Mouse (Mus musculus) limb, embryonic 13.5 days (tissue): Measurements from ENCODE around the gene Tpsg1. TPM values are rescaled to one million over a fixed set of nuclear protein-coding genes. Genes with fewer than 3 reads are reported as not detected.

Experiments
- polyA plus RNA-seq: library from polyadenylated mRNA; unstranded; fragments of >200 nt; fragmentation: Nextera tagmentation; extraction: Ambion mirVana; gene quantifications from 2 replicates; pipeline ENCODE4 v1.2.1, GENCODE M21; 2015

Gene Tpsg1
- polyA plus RNA-seq, 1 experiment from 2014 or later: 1.8 TPM

Other genes with a start within 250 kb of the Tpsg1 start
- gene Ptx4, start 248.5 kb upstream of the Tpsg1 start, polyA plus RNA-seq: 1.3 and 1.7 TPM in 2 replicates
- 26.5 and 27.2 TPM in 2 replicates for gene Clcn7, start 235.9 kb upstream of the Tpsg1 start, polyA plus RNA-seq
- not detected in 2 replicates for gene Ccdc154, start 206.8 kb upstream of the Tpsg1 start, polyA plus RNA-seq
- not detected in 2 replicates for gene Gm38655, start 193.8 kb upstream of the Tpsg1 start, polyA plus RNA-seq
- gene BC003965, start 184.7 kb upstream of the Tpsg1 start, polyA plus RNA-seq: 34.2 and 34.5 TPM in 2 replicates
- gene Unkl, start 180.9 kb upstream of the Tpsg1 start, polyA plus RNA-seq: 9.7 and 11.4 TPM in 2 replicates
- gene Gnptg, start 129.1 kb upstream of the Tpsg1 start, polyA plus RNA-seq: 34.9 and 35.5 TPM in 2 replicates
- 57.0 and 59.4 TPM in 2 replicates for gene Tsr3, start 129.1 kb upstream of the Tpsg1 start, polyA plus RNA-seq
- gene Baiap3, start 112.9 kb upstream of the Tpsg1 start, polyA plus RNA-seq: 1.1 and 1.7 TPM in 2 replicates
- 679 and 685 TPM in 2 replicates for gene Ube2i, start 94.7 kb upstream of the Tpsg1 start, polyA plus RNA-seq
- 0.70 and 0.78 TPM in 2 replicates for gene Prss34, start 70.9 kb upstream of the Tpsg1 start, polyA plus RNA-seq
- not detected in 2 replicates for gene Prss28, start 60.6 kb upstream of the Tpsg1 start, polyA plus RNA-seq
- gene Prss29, start 50.6 kb upstream of the Tpsg1 start, polyA plus RNA-seq: not detected in 2 replicates
- 0.08 and 0.09 TPM in 2 replicates for gene Tpsab1, start 23.7 kb upstream of the Tpsg1 start, polyA plus RNA-seq
- gene Tpsb2, start 3.0 kb upstream of the Tpsg1 start, polyA plus RNA-seq: 1.1 and 2.1 TPM in 2 replicates
- 5.2 and 7.5 TPM in 2 replicates for gene Cacna1h, start 64.5 kb downstream of the Tpsg1 start, polyA plus RNA-seq
- not detected in 2 replicates for gene Tekt4, start 85.3 kb downstream of the Tpsg1 start, polyA plus RNA-seq
- 0.24 and 0.29 TPM in 2 replicates for gene Sstr5, start 128.0 kb downstream of the Tpsg1 start, polyA plus RNA-seq
- gene Sox8, start 201.4 kb downstream of the Tpsg1 start, polyA plus RNA-seq: 15.0 and 16.5 TPM in 2 replicates
- gene Lmf1, start 209.8 kb downstream of the Tpsg1 start, polyA plus RNA-seq: 31.2 and 33.2 TPM in 2 replicates